Mouse (Mus musculus) liver, embryonic 14.5 days (tissue): ENCODE data around the gene Cipc.

Source experiments
- CTCF ChIP-seq: IDR thresholded peaks from 2 replicates; pipeline ENCODE4 v1.5.1; 2016; ENCODE audit warnings: antibody characterized with exemption, low read depth, control low read depth
- EP300 ChIP-seq: IDR thresholded peaks from 2 replicates; pipeline ENCODE4 v1.6.1; 2016; ENCODE audit warnings: antibody characterized with exemption, low read depth

DNA sequence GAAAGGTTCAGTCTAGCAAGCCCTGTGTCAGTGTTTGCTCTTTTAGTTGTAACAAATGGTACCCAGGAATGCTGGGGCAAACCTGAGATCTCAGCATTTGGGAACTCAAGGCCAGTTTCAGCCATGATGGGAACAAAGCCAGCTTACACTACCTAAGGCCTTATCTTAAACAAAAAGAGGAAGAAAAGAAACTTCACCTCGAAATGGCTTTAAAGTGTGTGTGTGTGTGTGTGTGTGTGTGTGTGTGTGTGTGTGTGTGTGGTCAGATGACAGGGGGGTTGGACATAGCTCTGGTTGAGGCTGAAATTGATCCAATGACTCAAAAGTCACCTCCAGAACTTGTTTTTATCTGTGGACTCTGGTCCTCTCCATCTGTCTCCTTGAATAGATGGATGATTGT lies 12.1 kb upstream of the Cipc start:
- TF ChIP-seq EP300: no peak
- no peak for TF ChIP-seq CTCF
